Mouse (Mus musculus) WW6 (cell line): ENCODE results near the gene Hsd3b6.
"Not testable (repeated sequence)": the region's sequence is repeated elsewhere in the genome, so short reads cannot be mapped to it uniquely, and the experiment has no call there.

Experiments
- DNase-seq: peaks from one replicate; pipeline ENCODE4 v3.0.0-alpha.2; 2013; ENCODE audit warnings: low read depth, low spot score

The Hsd3b6 gene

GRCm38 (mm10) chr3:98814101-98814670 is at the start of gene Hsd3b6:
TSS of gene Hsd3b6 (minus strand) at chr3:98814443.
- no peak for DNase-seq

- DNase-seq = no peak
These were observed 48.6 kb upstream of the Hsd3b6 start for GRCm38 (mm10) chr3:98862800-98863199.

DNA sequence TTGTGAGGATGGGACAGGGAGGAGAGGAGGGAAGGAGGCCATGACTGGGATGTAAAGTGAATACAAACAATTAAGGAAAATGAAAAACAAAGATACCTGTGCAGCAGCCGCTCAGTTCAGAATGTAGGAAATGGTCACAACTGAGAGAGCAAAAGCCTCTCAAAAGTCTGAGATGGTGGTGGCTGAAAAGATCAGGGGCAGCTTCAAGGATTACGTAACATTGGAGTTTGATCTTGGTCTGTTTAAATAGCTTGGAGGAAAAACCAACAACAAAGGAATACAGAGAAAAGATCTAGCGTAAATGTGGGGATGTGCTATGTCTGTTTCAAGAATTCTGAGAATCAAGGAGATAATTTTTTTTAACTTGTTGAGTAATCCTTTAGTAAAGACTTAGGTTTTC is 45.3 kb upstream of the Hsd3b6 start, which contains the start of gene Hsd3b1:
TSS of gene Hsd3b1 (minus strand) at position 219 of the 400 bp plus-strand sequence.
- no peak for DNase-seq

DNA sequence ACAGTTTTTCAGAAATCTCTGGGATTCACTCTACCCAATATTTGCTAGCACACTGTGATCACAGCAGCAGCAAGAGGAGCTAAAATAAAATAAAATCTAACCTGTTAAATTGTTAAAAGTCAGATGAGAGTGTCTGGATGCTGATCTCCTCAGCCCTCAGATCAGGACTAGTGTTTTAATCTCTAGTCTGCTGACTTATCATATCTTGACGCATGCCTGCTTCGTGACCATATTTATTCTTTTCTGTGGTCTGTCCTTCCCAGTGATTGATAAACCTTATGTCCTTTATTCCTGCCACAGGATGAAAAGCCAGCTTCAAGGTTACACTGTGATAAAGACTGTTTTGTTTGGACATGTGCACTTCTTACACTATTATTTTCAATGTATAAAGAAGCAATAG is 43.8 kb upstream of the Hsd3b6 start:
- DNase-seq = no peak

- DNase-seq = no peak
These were observed 42.6 kb upstream of the Hsd3b6 start for GRCm38 (mm10) chr3:98856892-98857291.

DNA sequence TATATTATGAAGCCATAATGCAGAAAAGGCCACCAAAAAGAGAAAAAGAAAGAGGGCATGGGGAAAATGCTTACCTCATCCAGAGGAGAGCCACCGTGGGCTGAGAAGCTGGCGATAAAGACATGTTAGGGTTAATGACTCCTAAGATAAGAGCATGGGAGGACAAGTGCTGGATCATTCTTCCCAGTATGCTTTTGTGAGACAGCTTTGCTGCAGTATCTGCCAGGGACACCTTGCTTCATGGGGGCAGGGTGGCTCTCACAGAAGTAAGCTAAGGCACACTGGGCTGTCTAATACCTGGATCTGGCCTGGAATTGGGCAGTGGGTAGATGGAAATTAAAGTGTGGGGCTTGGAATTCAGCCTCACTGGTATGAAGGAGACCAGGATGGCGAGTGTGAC is 40.9 kb upstream of the Hsd3b6 start:
- DNase-seq = no peak

DNA sequence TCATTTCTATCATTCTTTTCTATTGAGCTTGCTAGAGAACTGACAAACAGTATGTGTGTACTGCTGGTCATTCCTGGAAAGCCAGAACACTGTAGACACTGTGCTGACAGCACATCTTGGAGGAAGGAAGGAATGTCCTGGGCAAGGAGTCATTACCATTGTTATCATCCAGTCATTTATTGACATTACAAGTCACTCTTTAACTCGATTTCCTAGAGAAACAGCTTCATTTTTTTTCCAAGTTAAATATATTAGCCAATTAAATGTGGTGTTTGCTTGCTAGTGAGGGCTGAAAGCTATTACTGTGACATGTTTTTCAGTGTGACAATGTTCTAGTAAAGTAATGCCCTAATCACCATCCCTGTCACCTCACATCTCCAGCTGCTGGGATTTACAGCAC is 39.4 kb upstream of the Hsd3b6 start:
- no peak for DNase-seq

DNA sequence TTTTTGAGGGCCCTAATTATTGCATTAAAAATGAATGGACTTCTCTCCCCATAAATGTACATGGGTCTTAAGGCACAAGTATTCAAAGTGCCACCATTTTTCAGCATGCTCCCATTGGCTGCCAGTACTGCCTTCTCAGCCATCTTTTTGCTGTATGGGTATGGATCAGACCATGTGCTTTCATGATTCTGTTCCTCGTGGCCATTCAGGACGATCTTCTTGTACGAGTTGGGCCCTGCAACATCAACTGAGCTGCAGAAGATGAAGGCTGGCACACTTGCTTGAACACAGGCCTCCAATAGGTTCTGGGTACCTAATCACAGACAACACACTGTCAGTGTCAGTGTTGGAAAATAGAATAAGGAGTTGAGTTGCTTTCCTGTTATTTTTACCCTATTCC is 38.8 kb upstream of the Hsd3b6 start:
- DNase-seq = no peak

- DNase-seq = no peak
These were observed 38.4 kb upstream of the Hsd3b6 start for GRCm38 (mm10) chr3:98852631-98853030.

DNA sequence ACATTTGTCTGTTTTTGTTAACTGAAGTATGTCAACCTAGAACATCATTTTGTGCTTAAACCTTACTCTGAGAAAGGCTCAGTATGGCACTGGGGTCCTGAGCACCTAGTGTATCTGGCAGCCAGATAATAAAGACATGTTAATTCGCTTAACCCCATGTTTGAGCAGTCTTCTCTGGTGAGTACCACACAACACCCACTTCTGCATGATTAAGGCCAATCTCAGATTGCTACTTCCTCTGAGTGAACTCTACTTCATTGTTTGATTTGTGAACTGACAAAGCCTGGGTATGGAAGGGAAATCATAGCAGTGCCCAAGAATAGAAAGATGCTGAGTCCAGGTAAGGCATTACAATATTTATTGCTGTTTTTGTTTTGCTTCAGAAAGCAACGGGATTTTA is 37.6 kb upstream of the Hsd3b6 start:
- DNase-seq = no peak

DNA sequence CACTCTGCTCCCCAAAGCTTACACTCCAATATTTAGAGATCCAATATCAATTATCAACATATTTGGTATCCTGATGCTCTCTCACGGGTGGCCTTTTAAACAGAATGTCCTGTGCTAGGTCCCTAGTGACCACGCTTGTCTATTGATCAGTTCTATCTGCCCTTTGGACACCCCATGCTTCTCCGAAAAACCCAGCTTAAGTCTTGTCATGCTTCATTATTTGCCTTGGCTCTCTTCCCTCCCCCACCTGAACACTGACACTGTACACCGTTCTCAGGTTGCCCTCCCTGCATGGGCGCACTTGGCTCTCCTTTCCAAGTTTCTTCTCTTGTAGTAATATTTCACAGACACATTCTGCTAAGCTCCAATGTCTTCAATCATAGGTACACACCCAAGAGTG is 36.0 kb upstream of the Hsd3b6 start:
- DNase-seq = no peak

- DNase-seq = no peak
These were observed 34.7 kb upstream of the Hsd3b6 start for GRCm38 (mm10) chr3:98848898-98849297.

DNA sequence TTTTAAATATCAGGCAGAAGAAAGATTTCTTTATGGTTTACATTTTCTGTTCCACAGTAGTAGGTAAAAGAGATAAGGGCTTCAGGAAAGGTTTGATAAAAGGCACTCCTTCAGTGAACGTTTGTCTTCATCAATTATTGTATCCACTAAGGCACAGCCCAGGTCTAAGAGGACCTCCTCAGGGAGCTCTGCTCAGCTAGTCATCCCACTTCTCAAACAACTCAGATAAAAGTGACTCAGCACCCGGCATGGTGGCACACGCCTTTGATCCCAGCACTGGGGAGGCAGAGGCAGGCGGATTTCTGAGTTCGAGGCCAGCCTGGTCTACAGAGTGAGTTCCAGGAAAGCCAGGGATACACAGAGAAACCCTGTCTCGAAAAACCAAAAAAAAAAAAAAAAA is 1.6 kb downstream of the Hsd3b6 start:
- DNase-seq = not testable (repeated sequence)

- DNase-seq = not testable (repeated sequence)
These were observed 9.2 kb downstream of the Hsd3b6 start for GRCm38 (mm10) chr3:98805032-98805431.

DNA sequence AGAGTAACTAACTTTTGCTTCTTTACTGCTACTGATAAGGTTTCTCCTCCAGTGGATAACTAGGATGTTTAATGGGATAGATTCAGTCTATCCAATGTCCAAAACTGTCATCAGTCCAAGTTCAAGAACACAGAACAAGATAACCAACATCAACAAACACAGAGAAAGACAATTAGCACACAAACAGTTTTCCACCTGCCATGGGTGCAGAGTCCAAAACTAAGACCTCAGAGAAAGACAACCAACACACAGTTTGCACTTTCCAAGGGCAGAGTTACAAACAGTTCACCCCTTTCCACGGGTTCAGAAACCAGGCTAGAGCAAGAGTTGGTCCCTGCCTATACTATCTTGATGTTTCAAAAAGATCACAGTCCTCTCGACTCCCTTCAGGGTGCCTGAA is 27.7 kb downstream of the Hsd3b6 start:
- no peak for DNase-seq

DNA sequence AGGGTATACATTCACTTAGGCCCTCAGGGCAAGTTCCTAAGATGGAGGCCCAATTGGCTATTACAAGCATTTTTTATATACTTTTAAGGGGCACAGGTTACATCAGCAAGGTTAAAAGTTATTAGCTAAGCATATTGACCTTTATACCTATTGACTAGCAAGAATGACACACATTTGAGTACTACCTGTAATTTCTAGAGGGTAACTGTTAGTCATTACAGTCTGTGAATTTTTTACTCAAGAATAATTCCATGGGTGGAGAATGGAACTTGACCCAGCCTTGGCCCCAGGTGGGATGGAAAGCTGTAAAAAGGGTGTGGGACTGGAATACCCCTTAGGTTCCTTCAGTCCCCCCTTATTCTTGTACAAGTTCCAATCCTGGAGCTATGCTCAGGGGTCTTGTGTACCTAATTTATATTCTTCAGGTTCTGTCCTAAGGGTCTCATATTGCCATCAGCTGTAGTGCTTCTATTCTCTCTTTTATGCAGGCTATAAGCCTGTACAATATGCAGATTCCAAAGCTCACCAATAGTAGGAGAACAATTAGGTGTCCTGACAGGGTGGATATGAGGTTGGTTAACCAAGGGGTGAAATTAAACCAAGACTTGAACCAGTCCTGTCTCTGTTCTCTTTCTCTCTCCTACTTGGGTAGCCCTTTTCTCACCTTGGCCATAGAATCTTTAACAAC is 31.9 kb downstream of the Hsd3b6 start:
- DNase-seq = no peak

DNA sequence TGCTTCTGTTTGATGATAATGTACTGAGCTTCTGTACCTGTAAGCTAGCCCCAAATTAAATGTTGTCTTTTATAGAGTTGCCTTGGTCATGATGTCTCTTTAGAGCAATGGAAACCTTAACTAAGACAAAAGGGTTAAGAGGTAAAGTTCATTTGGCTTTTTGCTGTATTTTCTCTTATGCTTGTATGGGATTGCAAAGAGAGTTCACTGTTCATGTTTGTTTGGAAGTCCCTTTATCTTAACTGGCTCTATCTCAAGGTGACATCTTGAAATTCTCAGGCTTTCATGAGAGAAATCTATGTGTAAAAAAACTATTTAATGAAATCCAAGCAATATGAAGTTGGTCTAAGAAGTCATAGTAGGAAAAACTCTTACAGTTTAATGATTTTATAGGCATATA is 33.3 kb downstream of the Hsd3b6 start:
- DNase-seq = no peak

DNA sequence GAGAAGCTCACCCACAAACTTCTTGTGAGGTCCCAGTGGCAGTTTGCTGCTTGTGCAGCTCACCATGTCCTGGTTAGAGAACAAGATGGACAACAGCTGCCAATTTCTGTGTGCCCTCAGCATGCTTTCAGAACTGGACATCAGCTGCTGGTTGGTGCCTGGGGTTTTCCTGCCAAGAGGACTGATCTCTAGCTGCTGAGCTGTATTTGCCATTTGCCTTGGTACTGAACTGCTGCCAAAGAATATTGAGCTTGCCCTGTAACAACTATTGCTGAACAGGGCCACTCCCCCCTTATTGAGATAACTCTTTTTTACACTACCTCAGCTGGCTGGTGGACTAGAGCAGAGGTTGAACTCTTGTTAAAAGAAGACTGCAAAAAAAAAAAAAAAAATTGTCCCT is 50.1 kb downstream of the Hsd3b6 start:
- DNase-seq = no peak

DNA sequence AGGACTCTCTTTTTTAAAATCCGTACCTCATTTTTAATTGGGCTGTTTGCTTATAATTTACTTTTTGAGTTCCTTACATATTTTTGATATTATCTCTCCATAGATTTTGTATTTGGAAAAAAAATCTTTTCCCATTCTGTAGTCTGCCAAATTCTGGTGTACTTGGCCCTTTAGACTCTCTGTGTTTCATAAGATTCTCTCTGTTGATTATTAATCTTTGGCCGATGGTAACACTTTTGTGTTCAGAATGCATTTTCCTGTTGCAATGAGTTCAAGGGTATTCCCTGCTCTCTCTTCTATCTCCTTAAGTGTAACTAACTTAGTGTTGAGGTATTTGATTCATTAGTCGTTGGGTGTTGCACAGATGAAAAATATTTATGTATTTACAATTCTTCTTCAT is 57.4 kb downstream of the Hsd3b6 start:
- DNase-seq = no peak
